Mouse (Mus musculus) T-helper 17 cell (primary cell): ENCODE results near the gene Nckap5.

Source experiments
- in situ Hi-C, 2 experiments: fragments of 300-600 bp; cut with MboI, MseI; formaldehyde crosslinking; loops; 1 replicate in 1 of 2; 2 replicates in 1 of 2; pipeline ENCODE4 v1.15.1; 2025; ENCODE audit warnings: high pct_unique_total_duplicates in 2 of 2

The Nckap5 gene

GRCm38 (mm10) chr1:126642751-126643150, 187.8 kb downstream of the Nckap5 start:
- in situ Hi-C loops: no loop called here

DNA sequence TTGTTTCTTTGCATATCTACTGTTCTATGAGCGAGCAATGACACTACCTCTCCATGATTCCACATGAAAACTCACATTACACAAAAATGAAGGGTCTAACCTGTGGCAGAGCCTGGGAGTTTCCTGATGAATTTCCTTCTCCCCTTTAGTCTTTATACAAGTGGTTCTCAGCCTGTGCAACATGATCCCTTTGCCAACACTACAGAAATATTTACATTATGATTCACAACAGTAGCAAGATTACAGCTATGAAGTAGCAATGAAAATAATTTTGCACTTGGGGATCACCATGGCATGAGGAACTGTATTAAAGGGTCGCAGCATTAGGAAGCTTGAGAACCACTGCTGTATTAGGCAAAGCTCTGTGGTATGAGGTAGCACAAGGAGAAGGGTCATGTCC, 191.1 kb downstream of the Nckap5 start:
- in situ Hi-C loops: loop anchor here in 1 of 2 experiments (5.0 kb wide), 1 partner anchor 38 kb away; no protein-coding TSS in a partner anchor

GRCm38 (mm10) chr1:126637515-126637914, 193.1 kb downstream of the Nckap5 start:
- in situ Hi-C loops: loop anchor here in 1 of 2 experiments (5.0 kb wide), 1 partner anchor 40 kb away; no protein-coding TSS in a partner anchor

GRCm38 (mm10) chr1:126626206-126626605, 204.4 kb downstream of the Nckap5 start:
- in situ Hi-C loops: loop anchor here in 1 of 2 experiments (10.0 kb wide), 1 partner anchor 1091 kb away; no protein-coding TSS in a partner anchor

DNA sequence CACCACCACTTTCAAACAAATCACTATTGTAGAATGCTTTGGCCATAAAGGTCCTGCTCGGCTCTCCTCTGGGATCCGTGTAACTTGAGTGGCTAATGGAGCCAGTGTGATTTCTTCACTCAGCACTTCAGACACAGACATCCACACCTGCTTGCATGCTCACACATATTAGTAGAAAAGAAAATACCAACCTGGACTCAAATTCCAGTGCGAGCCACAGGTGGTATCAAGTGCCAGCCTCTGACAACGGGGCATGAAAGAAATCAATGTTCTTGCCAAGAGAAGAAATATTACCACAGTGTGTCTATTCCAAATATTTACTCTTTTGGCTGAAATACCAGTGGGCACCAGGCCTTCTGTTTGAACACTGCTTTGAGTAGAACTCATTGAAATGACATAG, 208.6 kb downstream of the Nckap5 start:
- in situ Hi-C loops: loop anchor here in 1 of 2 experiments (10.0 kb wide), 1 partner anchor 1087 kb away; no protein-coding TSS in a partner anchor

DNA sequence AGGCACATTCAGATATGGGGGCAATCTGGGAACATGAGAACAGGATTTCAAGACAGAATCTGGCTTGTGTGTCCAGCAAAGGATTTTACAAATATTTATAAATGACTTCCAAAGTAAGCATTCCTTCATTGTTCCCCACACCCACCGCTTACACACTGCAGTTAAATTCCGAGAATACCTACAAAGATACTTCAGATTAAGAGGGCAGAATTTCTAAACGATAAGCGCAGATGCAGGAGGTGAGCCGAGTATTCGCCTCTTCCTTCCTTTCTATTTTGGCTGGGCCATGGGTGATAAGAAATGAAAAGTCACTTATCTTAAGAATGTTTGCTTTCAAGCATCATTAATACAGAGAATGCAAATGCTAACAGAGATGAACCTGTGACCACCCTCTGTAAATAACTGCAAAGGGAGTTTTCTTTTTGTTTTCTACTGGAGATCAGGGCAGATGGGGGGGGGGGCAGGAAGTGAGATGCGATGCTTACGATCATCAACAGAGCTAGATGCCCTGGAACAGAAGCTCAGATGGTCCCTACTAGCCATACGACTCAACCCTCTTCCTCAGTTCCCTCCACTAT, 213.0 kb downstream of the Nckap5 start:
- in situ Hi-C loops: loop anchor here in 1 of 2 experiments (5.0 kb wide), 1 partner anchor 315 kb away; no protein-coding TSS in a partner anchor

GRCm38 (mm10) chr1:126616964-126617363, 213.6 kb downstream of the Nckap5 start:
- in situ Hi-C loops: loop anchor here in 1 of 2 experiments (5.0 kb wide), 1 partner anchor 315 kb away; no protein-coding TSS in a partner anchor

- in situ Hi-C loops: no loop called here
These were observed 217.7 kb downstream of the Nckap5 start for GRCm38 (mm10) chr1:126612916-126613315.

GRCm38 (mm10) chr1:126608586-126608985, 222.0 kb downstream of the Nckap5 start:
- in situ Hi-C loops: no loop called here

DNA sequence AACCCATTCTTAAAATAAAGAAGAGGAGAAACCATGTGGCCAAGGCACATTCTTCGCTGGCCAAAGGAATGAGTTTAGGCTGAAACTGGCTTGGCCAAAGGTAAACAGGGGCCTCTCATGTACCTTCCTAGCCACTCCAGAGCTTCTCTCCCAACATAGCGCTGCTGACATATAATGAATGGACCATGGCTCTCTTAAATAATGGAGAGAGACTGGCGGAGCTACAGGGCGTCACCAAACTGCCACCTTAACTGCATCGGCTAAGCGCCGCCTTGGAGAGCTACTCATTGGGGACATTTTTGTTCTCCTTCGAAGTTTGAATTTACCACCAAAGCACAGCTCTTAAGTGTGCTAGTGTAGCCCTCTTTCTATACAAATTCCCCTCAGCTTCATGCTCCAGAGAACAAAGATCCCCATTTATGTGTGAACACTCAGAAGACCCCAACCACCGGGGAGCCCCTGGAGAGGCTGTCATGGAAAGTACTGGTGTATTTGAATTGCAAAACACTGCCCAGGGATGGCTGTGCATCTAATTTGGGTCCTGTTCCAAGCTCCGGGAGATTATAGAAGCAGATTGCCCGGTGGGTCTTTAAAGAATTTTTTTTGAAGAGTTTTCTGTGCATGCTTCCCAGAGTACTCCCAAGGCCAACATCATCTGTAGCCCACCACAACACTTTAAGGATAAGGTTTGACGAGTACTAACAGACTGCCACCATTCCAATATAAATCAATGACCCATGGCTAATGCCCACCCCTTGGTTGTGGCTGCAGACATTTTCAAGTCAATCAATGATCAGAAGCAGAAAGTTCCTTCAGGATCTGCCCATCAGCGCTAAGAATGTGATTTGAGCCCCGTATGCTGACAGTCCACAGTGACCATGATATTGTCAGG, 224.2 kb downstream of the Nckap5 start:
- in situ Hi-C loops: no loop called here

GRCm38 (mm10) chr1:126604551-126604950, 226.0 kb downstream of the Nckap5 start:
- in situ Hi-C loops: no loop called here

GRCm38 (mm10) chr1:126603771-126604515, 226.7 kb downstream of the Nckap5 start:
- in situ Hi-C loops: no loop called here

DNA sequence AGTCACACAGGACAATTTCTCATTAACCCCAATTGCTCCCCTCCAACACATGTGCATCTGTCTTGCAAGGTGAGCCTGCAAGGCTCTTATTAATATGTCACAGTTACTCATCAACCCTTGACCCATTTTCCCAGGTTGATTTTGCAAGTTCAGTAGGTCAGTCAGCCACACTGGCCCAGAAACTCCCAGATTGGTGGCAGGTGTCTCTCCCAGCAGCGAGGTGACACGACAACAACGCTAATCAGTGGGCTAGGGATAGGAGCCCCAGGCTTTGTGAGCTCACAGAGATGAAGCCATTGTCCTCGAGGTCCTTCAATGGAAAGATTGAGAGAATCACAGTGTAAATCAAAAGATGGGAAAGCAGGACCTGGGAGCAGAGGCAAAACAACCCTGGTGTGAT, 230.0 kb downstream of the Nckap5 start:
- in situ Hi-C loops: no loop called here

DNA sequence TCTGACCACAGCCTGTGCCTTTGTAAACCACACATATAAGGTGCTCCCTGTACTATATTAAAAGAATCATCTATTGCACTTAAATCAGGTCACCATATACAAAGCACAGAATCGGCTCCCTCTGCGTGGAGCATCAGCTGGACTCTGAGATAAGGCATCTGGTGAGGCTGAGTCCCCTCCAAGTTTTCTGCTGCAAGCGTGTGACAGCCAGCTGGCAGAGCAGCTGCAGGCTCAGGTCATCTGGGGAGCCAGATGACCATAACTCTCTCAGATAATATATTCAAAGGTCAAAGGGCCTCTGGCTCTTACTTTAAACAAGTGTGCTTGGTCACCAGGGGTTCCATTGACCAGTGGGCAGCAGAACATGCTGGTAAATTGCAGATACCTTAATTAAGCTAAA, 233.2 kb downstream of the Nckap5 start:
- in situ Hi-C loops: loop anchor here in 1 of 2 experiments (25.0 kb wide), 1 partner anchor 1260 kb away; no protein-coding TSS in a partner anchor

DNA sequence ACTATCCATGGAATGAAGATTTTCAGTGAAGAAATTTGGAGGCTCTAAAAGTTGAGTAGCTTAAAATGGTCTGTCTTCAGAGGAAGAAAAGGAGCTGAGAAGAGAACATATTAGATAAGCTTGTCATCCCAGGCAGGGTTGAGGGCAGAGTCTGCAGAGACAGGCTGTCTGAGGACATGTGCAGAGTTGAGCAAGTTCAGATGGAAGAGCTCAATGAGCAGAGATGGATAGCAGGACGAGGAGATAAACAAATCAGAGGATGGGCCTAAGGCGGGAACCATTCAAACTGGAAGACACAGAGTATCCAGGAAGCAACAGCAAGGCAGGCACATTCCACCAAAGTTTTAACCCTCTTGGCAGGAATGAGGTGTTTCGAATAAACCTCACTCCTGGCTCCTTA, 235.8 kb downstream of the Nckap5 start:
- in situ Hi-C loops: loop anchor here in 1 of 2 experiments (25.0 kb wide), 1 partner anchor 1257 kb away; no protein-coding TSS in a partner anchor

DNA sequence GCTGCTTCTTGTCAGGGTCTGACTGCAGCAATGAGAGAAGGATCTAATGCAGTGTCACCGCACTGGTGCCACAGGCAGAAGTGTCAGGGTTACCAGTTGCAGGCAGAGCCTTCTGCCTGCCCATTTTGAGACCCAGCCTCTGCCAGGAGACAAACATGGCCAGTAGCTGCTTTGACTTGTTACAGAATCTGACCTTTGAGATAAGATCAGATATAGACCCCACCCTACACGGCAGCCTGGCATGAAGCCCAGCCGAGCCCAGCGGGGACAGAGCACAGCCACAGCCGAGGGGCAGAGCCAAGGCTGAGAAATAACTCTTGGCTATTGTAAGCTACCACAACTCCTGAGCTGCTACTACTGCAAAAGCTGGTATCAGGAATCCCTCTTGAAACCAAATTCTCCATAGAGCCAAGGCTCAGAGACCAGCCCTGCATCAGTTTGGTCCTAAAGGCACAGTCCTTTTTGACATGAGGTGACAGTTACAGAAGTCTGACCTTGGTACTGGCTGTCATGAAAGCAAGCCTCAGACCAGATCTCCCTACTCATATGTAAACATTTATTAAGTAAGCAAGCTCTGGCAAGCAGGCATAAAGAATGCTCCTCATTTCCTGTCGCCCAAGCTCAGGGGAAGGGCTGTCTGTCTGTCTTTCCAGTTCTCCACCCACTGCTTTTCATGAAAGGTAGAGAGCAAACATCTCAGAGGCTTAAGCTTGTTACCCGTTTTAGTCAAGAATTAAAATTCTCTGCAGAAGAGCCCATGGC, 237.4 kb downstream of the Nckap5 start:
- in situ Hi-C loops: loop anchor here in 1 of 2 experiments (25.0 kb wide), 1 partner anchor 1256 kb away; no protein-coding TSS in a partner anchor

GRCm38 (mm10) chr1:126590911-126591310, 239.7 kb downstream of the Nckap5 start:
- in situ Hi-C loops: loop anchor here in 1 of 2 experiments (25.0 kb wide), 1 partner anchor 1254 kb away; no protein-coding TSS in a partner anchor

DNA sequence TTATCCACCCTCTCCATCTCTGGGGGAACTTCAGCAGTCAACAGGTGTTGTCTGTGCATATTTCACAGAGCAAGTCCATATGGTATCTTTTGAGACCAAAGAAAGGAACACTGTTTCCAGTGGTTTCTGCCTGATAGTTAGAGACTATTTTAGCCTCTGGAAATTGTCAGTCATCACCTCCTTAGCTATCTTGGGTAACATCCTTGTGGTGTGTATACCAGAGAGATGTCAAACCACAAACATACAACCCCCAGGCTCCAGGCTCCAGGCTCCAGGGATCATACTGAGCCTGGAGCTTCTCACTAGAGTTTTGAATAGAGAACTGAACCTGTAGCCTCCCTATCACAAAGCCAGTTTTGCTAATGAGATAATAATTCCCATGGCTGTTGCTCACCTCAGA, 252.4 kb downstream of the Nckap5 start:
- in situ Hi-C loops: loop anchor here in 1 of 2 experiments (25.0 kb wide), 1 partner anchor 1241 kb away; no protein-coding TSS in a partner anchor

- in situ Hi-C loops: no loop called here
These were observed 256.3 kb downstream of the Nckap5 start for GRCm38 (mm10) chr1:126574295-126574694.

DNA sequence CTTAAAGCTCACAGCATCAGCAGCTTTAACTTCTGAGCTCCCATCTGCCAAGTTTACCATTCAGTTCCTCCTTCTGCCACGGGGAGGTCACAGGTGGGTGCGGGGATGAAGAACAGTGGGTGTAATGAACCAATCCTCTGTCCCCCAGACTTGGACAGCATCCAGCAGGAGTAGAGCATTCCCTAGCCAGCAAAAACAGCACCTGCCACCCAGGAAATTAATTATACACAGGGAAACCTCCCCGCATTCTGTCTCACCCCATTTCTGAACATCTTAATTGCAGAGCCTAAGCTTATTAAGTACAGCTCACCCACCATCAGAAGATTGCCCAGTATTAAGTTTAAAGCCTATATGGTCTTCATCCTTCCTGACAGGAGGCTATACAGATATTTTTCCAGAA, 256.9 kb downstream of the Nckap5 start:
- in situ Hi-C loops: no loop called here
